Mouse (Mus musculus) intestine, embryonic 16.5 days (tissue): ENCODE measurements at regions not wholly inside any gene's neighbourhood (a gene's known extent, or its start where the extent isn't known, plus 50 kb on each side); places are given as distances from the start of the nearest gene placed in this dataset.

Experiments
- ATAC-seq: fragments of 200-750 bp; cut with Nextera tagmentation; 2 replicates; pipeline ENCODE4 v1.8.0; 2017; ENCODE audit warnings: moderate TSS enrichment, moderate library complexity
- H3K27ac ChIP-seq: fragments of 300-500 bp; sonication (generic); 2 replicates; pipeline ENCODE4 v1.5.1; 2014; ENCODE audit warnings: mild to moderate bottlenecking, low read length
- H3K27me3 ChIP-seq: fragments of 300-500 bp; sonication (generic); replicated peaks from 2 replicates; pipeline ENCODE4 v1.6.1; 2014; ENCODE audit warnings: low read length, control low read depth, mixed read lengths; ENCODE audit not compliant: control insufficient read depth, insufficient read depth
- H3K36me3 ChIP-seq: fragments of 300-500 bp; sonication (generic); 2 replicates; pipeline ENCODE4 v1.6.1; 2014; ENCODE audit warnings: low read length, control low read depth; ENCODE audit not compliant: control insufficient read depth, insufficient read depth
- H3K4me1 ChIP-seq: fragments of 300-500 bp; sonication (generic); 2 replicates; pipeline ENCODE4 v1.6.1; 2014; ENCODE audit warnings: low read length, control low read depth, mixed read lengths; ENCODE audit not compliant: control insufficient read depth, insufficient read depth
- H3K4me2 ChIP-seq: fragments of 300-500 bp; sonication (generic); 2 replicates; pipeline ENCODE4 v1.6.1; 2014; ENCODE audit warnings: low read depth, low read length, control low read depth
- H3K4me3 ChIP-seq: fragments of 300-500 bp; sonication (generic); 2 replicates; pipeline ENCODE4 v1.5.1; 2014; ENCODE audit warnings: mild to moderate bottlenecking, low read length
- H3K9ac ChIP-seq: fragments of 300-500 bp; sonication (generic); 2 replicates; pipeline ENCODE4 v1.6.1; 2014; ENCODE audit warnings: low read depth, low read length
- H3K9me3 ChIP-seq: fragments of 300-500 bp; sonication (generic); 2 replicates; pipeline ENCODE4 v1.6.1; 2016; ENCODE audit warnings: low read length, control low read depth; ENCODE audit not compliant: control insufficient read depth
- WGBS: fragments of 180-500 bp; shearing (Covaris S2); extraction: QIAGEN DNeasy Blood & Tissue Kit; methylation state at CpG from one replicate; pipeline ENCODE4 v1.1.7; 2014; 5-methylcytosine and 5-hydroxymethylcytosine counted together

GRCm38 (mm10) chr5:85954526-85954925 lies 110.9 kb downstream of the Cenpc1 start:
- H3K4me2 ChIP-seq, result no peak overlapping the region
- no peak for ATAC-seq

GRCm38 (mm10) chr5:85936667-85937314 lies 128.6 kb downstream of the Cenpc1 start:
- H3K9ac ChIP-seq, result no peak overlapping the region
- ATAC-seq, result no peak
- H3K4me3 ChIP-seq, result no peak overlapping the region
- no peaks in the 10 kb centered on the region for H3K9me3 ChIP-seq
- no peak overlapping the region for H3K4me2 ChIP-seq
- H3K27me3 ChIP-seq, result no peaks in the 10 kb centered on the region
- H3K36me3 ChIP-seq, result no peaks in the 10 kb centered on the region
- WGBS, result 37% methylated on average over 8 of the region's 8 CpGs
- no peaks in the 10 kb centered on the region for H3K4me1 ChIP-seq
- H3K27ac ChIP-seq, result no peak overlapping the region

More at GRCm38 (mm10) chr5:85954526-85954925, 110.9 kb downstream of the Cenpc1 start:
- H3K27ac ChIP-seq, result no peak overlapping the region
- no peak overlapping the region for H3K9ac ChIP-seq
- H3K4me3 ChIP-seq, result no peak overlapping the region
- no peaks in the 10 kb centered on the region for H3K4me1 ChIP-seq
- no peaks in the 10 kb centered on the region for H3K27me3 ChIP-seq
- H3K36me3 ChIP-seq, result no peaks in the 10 kb centered on the region
- no peaks in the 10 kb centered on the region for H3K9me3 ChIP-seq

- Histone ChIP-seq H3K4me1 (no peaks in the 10 kb centered on the region), H3K27ac (no peak overlapping the region), H3K9ac (no peak overlapping the region), H3K27me3 (no peaks in the 10 kb centered on the region), H3K36me3 (no peaks in the 10 kb centered on the region), H3K4me3 (no peak overlapping the region), H3K9me3 (no peaks in the 10 kb centered on the region), H3K4me2 (no peak overlapping the region)
- no peak for ATAC-seq
- WGBS, result 95% methylated on average over 2 of the region's 2 CpGs
These were observed 147.1 kb downstream of the Cenpc1 start for GRCm38 (mm10) chr5:85918288-85918687.

GRCm38 (mm10) chr5:85915000-85915399 lies 150.4 kb downstream of the Cenpc1 start:
- Histone ChIP-seq H3K9ac (no peak overlapping the region), H3K27me3 (no peaks in the 10 kb centered on the region), H3K4me1 (no peaks in the 10 kb centered on the region), H3K9me3 (no peaks in the 10 kb centered on the region), H3K4me2 (no peak overlapping the region), H3K4me3 (no peak overlapping the region), H3K27ac (no peak overlapping the region), H3K36me3 (no peaks in the 10 kb centered on the region)
- WGBS, result 68% methylated on average over 4 of the region's 4 CpGs
- no peak for ATAC-seq

GRCm38 (mm10) chr5:85896452-85896851 lies 168.9 kb downstream of the Cenpc1 start:
- H3K4me1 ChIP-seq, result no peaks in the 10 kb centered on the region; the same call in 1 of the 2 replicates
- no peak for ATAC-seq
- no peak overlapping the region for H3K4me3 ChIP-seq
- no peak overlapping the region for H3K4me2 ChIP-seq
- no peak overlapping the region for H3K27ac ChIP-seq
- WGBS, result 58% methylated on average over 6 of the region's 6 CpGs
- H3K9me3 ChIP-seq, result no peaks in the 10 kb centered on the region
- H3K36me3 ChIP-seq, result no peaks in the 10 kb centered on the region
- no peak overlapping the region for H3K9ac ChIP-seq
- H3K27me3 ChIP-seq, result no peaks in the 10 kb centered on the region

GRCm38 (mm10) chr5:85895814-85896213 lies 169.6 kb downstream of the Cenpc1 start:
- Histone ChIP-seq H3K36me3 (no peaks in the 10 kb centered on the region), H3K4me2 (no peak overlapping the region), H3K4me1 (no peaks in the 10 kb centered on the region; the same call in 1 of the 2 replicates), H3K4me3 (no peak overlapping the region), H3K27ac (no peak overlapping the region), H3K9me3 (no peaks in the 10 kb centered on the region), H3K27me3 (no peaks in the 10 kb centered on the region), H3K9ac (no peak overlapping the region)
- 68% methylated on average over 2 of the region's 2 CpGs for whole genome bisulfite sequencing
- ATAC-seq, result no peak

GRCm38 (mm10) chr5:85870311-85870710 lies 195.1 kb downstream of the Cenpc1 start:
- 48% methylated on average over 8 of the region's 8 CpGs for WGBS
- Histone ChIP-seq H3K4me2 (no peak overlapping the region), H3K4me3 (no peak overlapping the region), H3K27me3 (no peaks in the 10 kb centered on the region), H3K4me1 (no peaks in the 10 kb centered on the region), H3K36me3 (no peaks in the 10 kb centered on the region), H3K27ac (no peak overlapping the region), H3K9ac (no peak overlapping the region), H3K9me3 (no peaks in the 10 kb centered on the region)
- no peak for ATAC-seq

- no peak for ATAC-seq
- no peak overlapping the region for H3K27ac ChIP-seq
- H3K4me2 ChIP-seq, result no peak overlapping the region
- WGBS, result 81% methylated on average over 2 of the region's 2 CpGs
- H3K4me3 ChIP-seq, result no peak overlapping the region
- H3K4me1 ChIP-seq, result no peaks in the 10 kb centered on the region
- no peaks in the 10 kb centered on the region for H3K36me3 ChIP-seq
- H3K9me3 ChIP-seq, result no peaks in the 10 kb centered on the region
- H3K27me3 ChIP-seq, result no peaks in the 10 kb centered on the region
- H3K9ac ChIP-seq, result no peak overlapping the region
These were observed 232.8 kb downstream of the Cenpc1 start for GRCm38 (mm10) chr5:85832556-85832955.

GRCm38 (mm10) chr5:85795531-85796197 lies 269.7 kb downstream of the Cenpc1 start:
- Histone ChIP-seq H3K4me3 (no peak overlapping the region), H3K27ac (no peak overlapping the region), H3K4me1 (no peaks in the 10 kb centered on the region), H3K9ac (no peak overlapping the region), H3K9me3 (no peaks in the 10 kb centered on the region), H3K36me3 (no peaks in the 10 kb centered on the region), H3K4me2 (no peak overlapping the region), H3K27me3 (no peaks in the 10 kb centered on the region)
- ATAC-seq, result no peak
- WGBS, result 54% methylated on average over 14 of the region's 14 CpGs
